Mouse (Mus musculus) mouse embryonic stem cell (cell line): Measurements from ENCODE around the gene Astn2.

Experiments
- in situ Hi-C, 2 experiments: fragments of 300-500 bp; cut with MboI; formaldehyde crosslinking; loops; 1 replicate in 1 of 2; 3 replicates in 1 of 2; pipeline ENCODE4 v1.14.3; 2019 to 2020; ENCODE audit warnings: low sequenced_read_pairs in 2 of 2, low pct_unique_long_range_greater_than_20kb in 1 of 2, mixed read lengths in 1 of 2; ENCODE audit not compliant: unreplicated experiment in 1 of 2

Astn2 gene

DNA sequence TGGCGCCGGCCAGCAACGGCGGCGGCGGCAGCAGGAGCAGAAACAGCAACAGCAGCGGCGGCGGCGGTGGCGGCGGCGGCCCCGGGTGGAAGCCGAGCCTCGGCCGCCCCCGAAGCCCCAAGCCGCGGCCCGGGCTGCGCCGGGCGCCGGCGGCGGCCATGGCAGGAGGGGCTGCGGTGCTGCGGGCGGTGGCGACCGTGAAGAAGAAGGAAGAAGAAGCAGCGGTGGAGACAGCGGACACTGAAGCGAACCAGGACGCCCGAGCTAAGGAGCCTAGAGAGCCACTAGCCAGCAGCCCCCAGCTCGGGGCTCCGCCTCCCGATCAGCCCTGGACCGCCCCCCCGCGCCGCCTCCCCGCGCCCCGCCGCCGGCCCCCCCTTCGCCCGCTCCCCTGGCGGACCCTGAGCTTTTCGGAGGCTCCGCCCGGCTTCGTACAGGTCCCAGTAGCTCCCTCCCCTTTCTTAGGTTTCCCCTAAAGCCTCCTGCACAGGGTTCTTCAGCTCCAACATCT lies at the start of gene Astn2:
Gene Astn2 (minus strand): TSS at position 411 of the 511 bp plus-strand sequence.
- in situ Hi-C loops: no loop called here

DNA sequence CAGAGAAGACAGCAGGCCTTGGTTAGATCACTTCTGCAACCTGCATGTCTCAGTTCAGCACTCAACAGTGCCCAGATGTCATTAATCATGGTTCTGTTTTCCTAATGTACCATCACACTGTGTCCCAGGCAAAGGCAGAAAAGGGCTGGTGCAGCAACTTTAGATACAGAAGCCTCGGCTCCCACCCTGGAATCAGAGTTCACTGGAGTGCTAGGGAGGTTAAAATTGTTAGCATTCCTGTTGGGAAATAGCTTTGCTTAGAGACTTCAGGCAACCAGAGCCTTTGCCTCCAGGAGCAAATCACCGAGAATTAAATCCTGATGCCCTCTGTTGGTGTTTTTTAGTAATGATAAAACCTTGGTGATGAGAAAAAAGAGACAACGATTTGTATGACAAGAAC lies 45.7 kb upstream of the Astn2 start:
- in situ Hi-C loops: no loop called here

DNA sequence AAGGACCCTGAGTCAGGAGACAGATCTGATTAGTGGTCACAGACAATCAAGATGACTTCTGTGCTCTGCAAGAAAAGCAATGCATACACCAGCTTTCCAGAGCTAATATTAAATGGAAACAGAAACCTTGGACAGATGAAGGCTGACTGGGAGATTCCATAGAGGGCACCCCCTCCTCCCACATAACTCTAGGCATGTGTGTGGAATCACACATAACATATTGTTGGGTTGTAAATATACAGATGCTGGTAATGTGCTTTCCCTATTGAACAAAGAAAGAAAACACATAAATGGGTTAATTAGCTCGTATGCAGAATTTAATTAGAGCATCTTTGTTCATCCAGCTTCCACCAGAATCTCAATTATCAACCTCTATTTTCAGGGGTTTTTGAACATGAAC lies 26.8 kb upstream of the Astn2 start:
- in situ Hi-C loops: no loop called here

DNA sequence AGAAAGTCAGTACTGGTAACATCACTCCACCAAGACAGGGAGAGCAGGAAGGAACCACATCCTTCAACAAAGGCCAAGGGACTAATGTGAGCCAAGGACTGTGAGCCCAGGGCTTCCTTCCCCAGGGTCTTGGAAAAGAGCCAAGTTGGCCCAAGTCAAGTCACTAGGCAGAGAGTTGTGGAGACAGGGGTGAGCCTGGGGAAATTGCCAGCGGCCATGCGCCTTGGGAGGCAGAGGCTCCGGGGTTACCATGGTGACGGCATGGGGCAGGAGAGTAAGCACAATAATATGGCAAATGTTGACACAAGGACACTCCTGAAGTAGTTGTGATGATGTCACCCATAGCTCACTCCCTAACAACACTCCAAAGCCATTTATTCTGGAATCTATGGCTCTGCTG lies 21.4 kb upstream of the Astn2 start:
- in situ Hi-C loops: no loop called here

DNA sequence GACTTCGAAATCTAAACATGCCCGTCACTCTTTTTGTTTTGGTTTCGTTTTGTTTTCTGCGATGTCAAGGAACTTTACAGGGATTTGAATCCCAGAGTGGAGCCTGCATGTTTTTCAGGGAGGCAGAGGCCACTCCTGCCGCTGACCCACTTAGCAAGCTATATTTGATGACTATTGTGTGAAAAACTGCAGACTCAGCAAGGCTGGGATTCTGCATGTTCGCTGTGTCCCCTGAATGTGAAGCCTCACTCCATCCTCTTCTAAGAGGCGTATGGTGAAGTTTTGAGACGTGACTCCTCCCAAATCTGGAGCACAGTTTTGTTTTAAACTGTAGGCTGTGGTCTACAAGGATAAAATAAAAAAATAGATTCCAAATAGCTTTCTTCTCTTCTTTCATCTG lies 10.4 kb upstream of the Astn2 start:
- in situ Hi-C loops: no loop called here

DNA sequence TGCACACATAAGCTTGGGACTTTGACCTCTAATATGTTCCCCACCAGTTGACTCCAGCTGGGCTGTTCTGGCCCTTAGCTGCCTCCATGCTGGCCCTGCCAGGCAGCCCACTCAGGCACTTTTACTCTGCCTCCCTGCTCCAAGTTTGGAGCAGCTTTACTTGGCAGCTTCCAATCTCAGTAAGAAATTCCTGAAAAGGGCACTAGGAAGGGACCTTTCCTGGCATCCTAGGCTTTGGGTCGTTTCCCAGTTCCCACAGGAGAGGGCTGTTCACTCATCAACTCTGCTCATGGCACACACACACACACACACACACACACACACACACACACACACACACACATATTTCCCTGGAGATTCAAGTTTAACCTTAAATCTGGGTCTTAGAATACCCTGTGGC lies 675 bp upstream of the Astn2 start:
- in situ Hi-C loops: no loop called here

DNA sequence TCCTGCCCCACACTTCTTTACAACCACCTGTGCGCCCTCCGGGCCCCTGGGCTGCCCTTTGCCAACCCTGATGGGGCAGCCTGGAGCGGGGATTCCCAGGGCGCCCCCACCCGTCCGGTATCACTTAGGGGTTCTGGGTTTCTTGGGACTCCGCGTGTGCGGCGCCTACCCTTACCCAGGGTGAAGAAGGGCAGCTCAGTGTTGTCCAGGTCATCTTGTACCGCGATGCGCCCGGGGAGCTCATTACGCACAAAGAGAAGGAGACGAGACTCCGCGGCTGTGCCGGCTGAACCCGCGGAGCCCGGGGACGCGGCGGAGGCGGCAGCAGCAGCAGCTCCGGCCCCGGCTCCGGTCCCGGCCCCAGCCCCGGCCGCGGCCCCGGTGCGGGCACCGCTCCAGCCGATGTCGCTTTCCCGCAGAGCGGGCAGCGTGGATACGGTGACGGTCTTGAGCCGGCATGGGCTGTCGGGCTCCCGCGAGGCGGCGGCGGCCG lies 657 bp downstream of the Astn2 start:
- in situ Hi-C loops: no loop called here

DNA sequence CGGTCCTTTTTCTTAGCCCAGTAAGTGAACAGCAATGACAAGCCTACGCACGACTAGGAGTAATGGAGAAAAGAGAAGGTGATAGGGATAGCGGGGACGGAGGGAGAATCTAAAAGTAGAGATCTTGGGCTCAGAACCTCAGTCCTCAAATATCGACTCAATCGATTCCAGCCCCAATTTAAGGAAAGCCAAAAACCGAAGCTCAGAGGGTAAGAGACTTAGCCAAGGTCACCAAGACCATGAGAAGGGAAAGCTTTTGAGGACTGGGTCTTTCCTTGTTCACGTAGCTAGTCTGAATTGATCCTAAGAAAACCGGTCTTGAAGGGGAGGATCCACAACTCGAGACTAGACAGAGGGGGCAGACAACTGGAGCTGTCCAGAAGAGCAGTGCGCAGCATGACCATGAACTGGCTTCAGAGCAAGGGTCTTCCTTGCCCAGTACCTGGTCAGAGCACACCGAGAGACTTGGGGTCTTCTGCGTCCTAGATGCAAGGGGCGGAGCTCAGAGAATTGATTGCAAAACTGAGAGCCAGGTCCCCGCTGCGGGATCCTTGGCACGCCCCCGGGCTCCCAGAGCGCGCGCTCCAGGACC lies 1.2 kb downstream of the Astn2 start:
- in situ Hi-C loops: no loop called here

DNA sequence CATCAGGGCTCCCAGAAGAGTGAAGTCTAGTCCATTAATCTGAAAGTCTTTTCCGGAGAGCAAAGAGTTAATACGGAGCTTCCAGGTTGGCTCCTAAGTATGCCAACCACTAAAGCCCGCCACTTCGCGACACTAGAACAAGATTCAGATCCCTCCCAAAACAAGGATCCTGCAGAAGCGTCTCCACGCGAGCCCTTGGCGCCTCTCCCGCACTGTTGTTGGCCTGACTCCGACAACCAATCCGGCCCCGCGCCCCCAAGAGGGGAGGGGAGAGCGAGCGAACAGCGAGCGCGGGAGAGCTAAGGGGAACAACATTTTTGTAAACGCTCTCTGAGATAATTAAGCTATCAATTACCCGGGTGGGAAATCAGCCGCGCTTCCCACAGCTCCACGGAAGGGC lies 1.8 kb downstream of the Astn2 start:
- in situ Hi-C loops: no loop called here

DNA sequence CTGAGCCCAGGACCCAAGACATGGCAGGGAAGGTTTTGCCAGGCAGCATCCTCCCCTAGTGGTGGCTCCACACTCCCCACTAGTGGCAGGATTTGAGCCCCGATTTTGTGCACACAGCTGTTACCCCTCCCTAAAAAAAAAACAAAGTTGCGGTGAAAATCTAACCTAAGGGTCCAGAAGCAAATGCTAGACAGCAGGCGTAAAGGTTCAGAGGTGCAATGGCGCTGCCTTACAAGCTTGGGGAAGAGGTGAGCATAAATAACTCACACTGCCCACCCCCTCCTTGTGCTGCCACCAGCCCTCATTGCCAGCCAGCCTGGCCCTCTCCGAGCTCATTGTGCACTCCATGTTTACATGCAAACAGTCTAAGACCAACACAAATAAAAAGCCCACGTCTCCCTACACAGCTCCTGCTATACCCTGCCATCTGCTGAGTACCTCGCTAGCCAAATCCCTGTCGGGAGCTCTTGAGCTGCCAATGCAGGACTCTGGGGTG lies 3.2 kb downstream of the Astn2 start:
- in situ Hi-C loops: no loop called here

DNA sequence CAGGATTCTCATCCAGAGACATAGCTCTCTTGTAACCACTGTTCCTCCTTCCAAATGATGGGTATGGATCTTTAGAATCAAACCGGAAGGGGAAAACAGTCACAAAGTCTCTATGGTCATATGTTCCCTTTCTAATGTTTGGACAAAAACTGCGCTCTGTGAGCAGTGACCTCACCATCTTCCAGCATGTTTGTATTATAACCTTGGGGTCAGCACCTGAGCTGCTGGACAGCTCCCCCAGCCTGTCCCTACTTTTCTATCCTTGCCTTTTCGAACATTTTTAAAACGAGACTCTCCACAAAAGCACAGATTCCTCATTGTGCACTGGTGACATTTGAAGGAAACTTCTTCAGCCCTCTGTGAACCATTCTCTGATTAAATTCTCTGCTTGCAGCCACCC lies 5.3 kb downstream of the Astn2 start:
- in situ Hi-C loops: no loop called here

DNA sequence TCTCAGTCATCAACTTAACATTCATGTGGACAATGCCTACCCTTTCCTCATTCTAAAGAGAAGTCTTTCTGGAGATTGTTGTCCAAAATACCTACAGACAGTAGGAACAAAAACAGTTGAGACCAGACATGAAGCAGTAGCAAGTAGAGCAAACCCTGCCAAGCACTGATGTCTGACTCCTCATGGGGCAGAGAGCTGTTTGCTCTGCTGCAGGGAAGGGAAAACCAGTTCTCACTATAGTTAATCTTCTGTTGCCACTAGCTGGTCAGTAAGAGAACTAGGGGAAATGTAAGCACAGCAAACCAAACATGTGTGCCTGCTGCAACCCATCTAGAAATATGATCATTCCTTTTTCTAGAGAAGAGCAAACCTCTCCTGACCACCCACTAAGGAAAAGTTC lies 7.2 kb downstream of the Astn2 start:
- in situ Hi-C loops: no loop called here

DNA sequence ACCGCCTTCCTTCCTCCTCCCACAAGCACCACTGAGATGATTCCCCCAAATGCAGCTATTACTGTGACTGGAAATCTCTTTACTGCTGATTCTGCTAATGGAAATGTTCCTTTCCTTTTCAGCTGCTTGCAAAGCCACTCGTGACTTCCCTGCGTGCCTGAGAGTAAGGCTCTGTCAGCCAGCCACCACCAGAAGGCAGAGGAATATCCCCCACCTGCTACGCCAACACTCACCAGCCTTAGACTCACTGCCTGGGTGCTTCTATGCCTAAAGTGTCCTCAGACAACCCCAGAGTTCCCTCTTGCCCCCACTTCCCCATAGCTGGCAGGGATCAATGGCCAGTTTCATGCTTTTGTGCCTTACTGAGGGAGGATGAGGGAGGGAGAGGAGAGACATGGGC lies 11.1 kb downstream of the Astn2 start:
- in situ Hi-C loops: no loop called here

DNA sequence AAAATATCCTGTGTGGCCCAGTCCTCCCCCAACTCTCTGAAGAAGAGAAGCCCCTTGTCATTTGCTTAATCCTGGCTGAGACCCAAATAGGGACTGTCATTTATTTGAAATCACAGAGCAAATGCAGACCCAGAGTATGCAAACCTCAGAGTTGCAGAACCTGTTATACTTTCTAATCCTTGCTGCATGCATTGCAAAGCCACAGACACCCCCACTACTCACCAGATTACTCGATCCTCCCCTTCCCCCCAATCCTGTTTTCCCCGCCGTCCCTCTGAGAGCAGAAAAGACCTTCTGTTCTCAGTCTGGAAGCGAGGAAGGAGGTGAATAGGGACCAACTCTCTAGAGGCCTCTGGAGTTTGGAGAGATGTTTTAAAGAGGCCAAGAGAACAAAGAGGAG lies 13.9 kb downstream of the Astn2 start:
- in situ Hi-C loops: no loop called here

DNA sequence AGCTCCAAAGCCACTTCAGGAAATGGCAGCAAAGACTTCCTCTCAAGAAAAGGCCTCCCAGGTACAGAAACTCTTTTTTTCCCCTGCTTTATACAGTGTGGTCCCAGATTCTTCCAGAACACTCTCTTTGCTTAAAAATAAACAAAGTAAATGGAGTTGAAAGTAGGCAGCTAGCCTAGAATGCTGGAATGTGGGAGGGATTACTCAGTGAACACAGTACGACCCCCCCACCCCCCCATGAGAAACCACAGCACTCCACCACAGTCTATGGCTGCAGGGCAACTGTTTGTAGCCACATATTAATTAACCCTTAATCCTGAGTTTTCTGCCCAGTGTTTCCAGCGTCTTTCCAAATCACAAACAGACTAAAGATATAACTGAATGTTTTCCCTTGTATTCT lies 25.8 kb downstream of the Astn2 start:
- in situ Hi-C loops: no loop called here

DNA sequence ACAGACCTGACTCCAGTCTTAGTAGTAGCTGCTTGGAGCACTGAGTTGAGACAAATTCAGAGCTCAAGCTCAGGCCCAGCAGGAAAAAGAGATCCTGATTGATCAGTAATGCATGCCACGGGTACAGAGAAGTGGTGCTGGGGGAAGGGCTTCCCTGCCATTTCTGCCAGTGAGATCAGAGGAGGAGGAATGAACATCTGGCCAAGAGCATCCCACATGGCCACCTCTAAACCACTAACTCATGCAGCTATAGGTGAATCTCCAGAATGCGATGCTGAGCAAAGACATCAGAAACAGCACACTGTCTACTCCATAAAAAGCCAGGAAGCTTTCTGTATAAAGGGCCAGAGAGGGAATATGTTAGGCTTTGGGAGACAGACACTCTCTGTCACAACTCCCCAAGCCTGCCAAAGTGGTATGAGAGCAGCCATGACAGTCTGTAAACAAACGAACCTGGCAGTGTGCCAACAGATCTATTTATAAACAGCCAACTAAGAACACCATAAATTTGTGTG lies 33.8 kb downstream of the Astn2 start:
- in situ Hi-C loops: no loop called here

DNA sequence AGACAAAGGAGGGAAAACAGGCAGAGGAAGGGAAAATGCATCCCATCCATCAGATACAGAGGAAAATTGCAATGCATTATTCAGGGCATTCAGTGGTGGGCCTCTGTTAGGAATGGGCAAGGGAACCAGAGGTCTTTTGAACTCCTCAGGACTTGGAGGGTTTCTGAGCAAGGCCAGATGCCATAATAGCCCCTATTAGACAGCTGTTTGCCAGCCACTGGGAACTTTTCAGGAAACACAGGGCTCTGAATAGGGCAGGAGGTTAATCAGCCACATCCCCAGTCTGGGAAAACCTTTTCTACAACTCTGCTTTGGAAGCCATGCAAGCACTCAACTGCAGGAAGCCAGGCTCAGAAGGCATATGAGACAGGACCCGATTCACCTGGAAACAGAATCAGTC lies 38.9 kb downstream of the Astn2 start:
- in situ Hi-C loops: no loop called here

DNA sequence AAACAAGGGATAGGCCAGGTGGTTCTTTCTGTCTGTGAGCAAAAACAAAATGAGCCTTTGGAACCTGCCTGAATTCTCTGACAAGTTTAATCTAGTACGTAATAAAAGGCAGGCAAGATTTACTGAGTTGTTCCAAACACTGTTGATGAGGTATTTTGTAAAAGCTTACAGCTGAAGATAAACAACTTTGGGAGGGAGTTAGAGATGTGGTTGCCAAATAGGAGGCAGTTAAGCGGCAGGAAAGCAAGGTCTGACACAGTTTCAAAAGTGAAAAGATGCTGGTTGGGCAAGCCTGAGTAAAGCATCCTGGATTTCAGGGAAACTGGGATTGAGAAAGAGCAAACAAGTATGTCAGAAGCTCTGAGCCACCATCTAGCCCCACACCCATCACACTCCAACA lies 59.8 kb downstream of the Astn2 start:
- in situ Hi-C loops: no loop called here

DNA sequence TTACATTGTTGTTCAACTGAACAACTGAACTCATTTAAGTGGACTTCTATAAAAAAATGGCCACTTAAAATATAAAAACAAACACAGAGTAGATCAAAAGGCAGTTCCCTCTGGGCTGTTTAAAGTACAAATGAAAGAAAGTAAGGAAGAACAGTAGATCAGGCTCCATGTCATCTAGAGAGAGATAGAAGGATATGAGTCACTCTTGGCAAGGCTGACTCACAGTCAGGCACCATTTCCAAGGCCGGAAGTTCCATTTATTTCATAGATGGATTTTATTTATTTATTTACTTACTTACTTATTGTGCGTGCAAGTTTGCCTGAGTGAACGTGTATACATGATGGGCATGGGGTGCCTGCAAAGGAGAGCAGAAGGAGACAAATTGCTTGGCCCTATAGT lies 67.0 kb downstream of the Astn2 start:
- in situ Hi-C loops: no loop called here

DNA sequence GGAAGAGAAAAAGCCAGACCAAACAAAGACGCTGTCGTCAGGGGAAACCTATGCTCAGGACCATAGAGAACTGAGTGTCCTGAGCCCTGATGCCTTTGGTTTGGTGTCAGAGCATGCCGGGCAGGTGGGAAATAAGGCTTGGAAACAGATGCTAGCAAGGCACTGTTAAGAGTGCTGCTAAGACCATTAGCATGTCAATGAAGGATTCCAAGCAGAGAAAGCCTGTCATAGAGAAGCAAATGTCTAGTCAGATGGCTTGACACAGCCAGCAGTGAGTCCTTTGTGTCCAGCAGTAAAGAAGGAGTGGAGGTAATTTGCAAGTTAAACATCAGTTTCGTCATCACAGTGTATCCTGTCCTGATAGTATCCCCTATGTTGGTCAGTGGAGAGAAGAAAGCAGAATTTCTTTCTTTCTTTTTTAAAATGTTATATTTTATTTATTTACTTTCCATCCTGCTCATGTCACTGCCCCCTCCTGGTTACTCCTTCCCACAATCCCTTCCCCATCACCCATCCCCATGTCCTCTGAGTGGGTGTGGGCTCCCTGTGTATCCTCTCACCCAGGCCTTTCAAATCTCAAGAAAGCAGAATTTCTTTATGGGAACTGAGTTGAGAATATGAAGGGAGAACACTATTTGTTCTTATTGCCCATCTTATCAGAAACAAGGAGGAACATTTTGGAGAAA lies 73.7 kb downstream of the Astn2 start:
- in situ Hi-C loops: no loop called here
